9 mouse cellular contexts compared by ENCODE assay signal in the genomic region with DNA sequence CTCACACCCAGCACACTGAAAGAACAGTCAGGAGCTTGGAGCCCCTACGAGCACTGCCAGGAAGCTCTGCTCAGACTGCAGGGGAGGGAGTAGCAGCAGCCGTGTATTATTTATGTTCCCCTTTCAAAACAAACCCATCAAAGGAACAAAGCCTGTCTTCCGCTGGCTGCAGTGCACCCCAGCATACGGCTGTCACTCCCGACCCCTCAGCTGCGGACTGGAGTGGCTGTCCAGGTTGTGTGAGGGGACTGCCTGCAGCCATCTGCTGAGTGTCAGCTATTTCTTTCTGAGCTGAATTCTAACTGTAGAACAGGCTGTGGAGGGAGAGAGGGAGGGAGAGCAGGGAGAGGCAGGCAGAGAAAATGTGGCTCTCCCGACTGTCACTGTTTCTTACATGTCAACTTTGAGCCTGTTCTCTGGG.
DNase-seq lines count a peak whose midpoint lies in the region; ATAC-seq lines count a peak whose summit lies in the region.
"Had no signal": no experiment of that assay in that cellular context is flagged by ENCODE, and none has a peak within 500 bp of the region (broad histone marks: within the 10 kb centered on the region; RNA-seq: fewer than 3 reads in every experiment).

No protein-coding gene starts in this region.

- peak overlapping the region; percentile 49 for H3K4me2 ChIP-seq in lung, embryonic 16.5 days (ENCODE audit: low read depth, low read length)

- H3K4me3 ChIP-seq in lung, embryonic 16.5 days (ENCODE audit: low read length), result peak overlapping the region; percentile 28

- peak; percentile 24 to 30 for DNase-seq in cerebellum, postnatal 25 days
- no peak for DNase-seq in cerebellum, adult 11-12 months
- DNase-seq in Muller cell, postnatal 12 days (ENCODE audit: inconsistent ontology term), result peak; percentile 37
- peak; percentile 41 to 54 for DNase-seq in frontal cortex, postnatal 36 days (ENCODE audit: low spot score in 2 of 2)
- peak; percentile 74 for DNase-seq in retina, postnatal 1 day
- no peak for DNase-seq in gastrocnemius, postnatal 10 days
- no peak for DNase-seq in cerebellum, postnatal 36 days

- H3K9me3 ChIP-seq in lung, embryonic 16.5 days (ENCODE audit: control insufficient read depth, low read length), result no peaks in the 10 kb centered on the region

- WGBS in lung, embryonic 16.5 days, result 16% methylated on average over 7 of the region's 7 CpGs

- no peaks in the 10 kb centered on the region for H3K36me3 ChIP-seq in lung, embryonic 16.5 days (ENCODE audit: control insufficient read depth, insufficient read depth, low read length)

- H3K4me1 ChIP-seq in lung, embryonic 16.5 days (replicated peaks; ENCODE audit: control insufficient read depth, insufficient read depth, low read length), result peaks cover 13% of the 10 kb centered on the region

- H3K27ac ChIP-seq in lung, embryonic 16.5 days (ENCODE audit: low read length), result peak overlapping the region; percentile 55
- H3K27ac ChIP-seq: macrophage had no signal

- ATAC-seq in lung, embryonic 16.5 days (ENCODE audit: low read depth), result peak; percentile 81

- peak overlapping the region; percentile 26; the same call in 1 of the 2 replicates for H3K9ac ChIP-seq in lung, embryonic 16.5 days (ENCODE audit: low read length)

- H3K27me3 ChIP-seq in lung, embryonic 16.5 days (ENCODE audit: control insufficient read depth, insufficient read depth, low read depth, low read length), result no peaks in the 10 kb centered on the region

Comparison
In these comparisons a context has a peak if more than half of its experiments do, and no peak if none do; other contexts are left out.
1. DNase-seq: peak in cerebellum, postnatal 25 days (2 of 2), Muller cell, postnatal 12 days (single experiment), frontal cortex, postnatal 36 days (2 of 2) and retina, postnatal 1 day (single experiment); none in cerebellum, adult 11-12 months (single experiment), gastrocnemius, postnatal 10 days (single experiment) and cerebellum, postnatal 36 days (0 of 2).